Mouse (Mus musculus) lung, postnatal 0 days (tissue): ENCODE data around the gene Smc6. TPM values are rescaled to one million over a fixed set of nuclear protein-coding genes. Genes with fewer than 3 reads are reported as not detected.

Experiments used
- ATAC-seq: fragments of 200-750 bp; cut with Nextera tagmentation; 2 replicates; pipeline ENCODE4 v1.8.0; 2017; ENCODE audit warnings: moderate library complexity
- DNase-seq: peaks from one replicate; pipeline ENCODE4 v3.0.0-alpha.2; 2016; ENCODE audit warnings: low spot score
- H3K27ac ChIP-seq: fragments of 300-500 bp; sonication (generic); 2 replicates; pipeline ENCODE4 v1.5.1; 2014; ENCODE audit warnings: antibody characterized with exemption, mild to moderate bottlenecking, low read length, mixed read lengths
- H3K27me3 ChIP-seq: fragments of 300-500 bp; sonication (generic); replicated peaks from 2 replicates; pipeline ENCODE4 v1.6.1; 2014; ENCODE audit warnings: low read length, mixed read lengths; ENCODE audit not compliant: insufficient read depth
- H3K36me3 ChIP-seq: fragments of 300-500 bp; sonication (generic); 2 replicates; pipeline ENCODE4 v1.6.1; 2014; ENCODE audit warnings: low read length, mixed read lengths; ENCODE audit not compliant: insufficient read depth
- H3K4me1 ChIP-seq: fragments of 300-500 bp; sonication (generic); 2 replicates; pipeline ENCODE4 v1.6.1; 2014; ENCODE audit warnings: antibody characterized with exemption, low read depth, low read length, mixed read lengths; ENCODE audit not compliant: insufficient read depth
- H3K4me2 ChIP-seq: fragments of 300-500 bp; sonication (generic); replicated peaks from 2 replicates; pipeline ENCODE4 v1.6.1; 2014; ENCODE audit warnings: low read depth, mild to moderate bottlenecking, low read length, moderate library complexity, mixed read lengths
- H3K4me3 ChIP-seq: fragments of 300-500 bp; sonication (generic); 2 replicates; pipeline ENCODE4 v1.5.1; 2014; ENCODE audit warnings: low read depth, low read length
- H3K9ac ChIP-seq: fragments of 300-500 bp; sonication (generic); replicated peaks from 2 replicates; pipeline ENCODE4 v1.6.1; 2014; ENCODE audit warnings: low read depth, mild to moderate bottlenecking
- H3K9me3 ChIP-seq: fragments of 300-500 bp; sonication (generic); 2 replicates; pipeline ENCODE4 v1.6.1; 2016; ENCODE audit warnings: low read length, mixed read lengths
- CTCF ChIP-seq: IDR thresholded peaks from 2 replicates; pipeline ENCODE4 v1.5.1; 2016; ENCODE audit warnings: antibody characterized with exemption, mild to moderate bottlenecking
- EP300 ChIP-seq: IDR thresholded peaks from 2 replicates; pipeline ENCODE4 v1.6.1; 2016; ENCODE audit warnings: antibody characterized with exemption, mild to moderate bottlenecking, control low read depth
- WGBS: fragments of 180-500 bp; shearing (Covaris S2); extraction: QIAGEN DNeasy Blood & Tissue Kit; methylation state at CpG from one replicate; pipeline ENCODE4 v1.1.7; 2014; 5-methylcytosine and 5-hydroxymethylcytosine counted together
- polyA plus RNA-seq: library from polyadenylated mRNA; unstranded; fragments of >200 nt; fragmentation: Nextera tagmentation; extraction: Ambion mirVana; gene quantifications from 2 replicates; pipeline ENCODE4 v1.2.1, GENCODE M21; 2015

Smc6 gene
- polyA plus RNA-seq, 1 experiment from 2014 or later: 98.7 TPM

DNA sequence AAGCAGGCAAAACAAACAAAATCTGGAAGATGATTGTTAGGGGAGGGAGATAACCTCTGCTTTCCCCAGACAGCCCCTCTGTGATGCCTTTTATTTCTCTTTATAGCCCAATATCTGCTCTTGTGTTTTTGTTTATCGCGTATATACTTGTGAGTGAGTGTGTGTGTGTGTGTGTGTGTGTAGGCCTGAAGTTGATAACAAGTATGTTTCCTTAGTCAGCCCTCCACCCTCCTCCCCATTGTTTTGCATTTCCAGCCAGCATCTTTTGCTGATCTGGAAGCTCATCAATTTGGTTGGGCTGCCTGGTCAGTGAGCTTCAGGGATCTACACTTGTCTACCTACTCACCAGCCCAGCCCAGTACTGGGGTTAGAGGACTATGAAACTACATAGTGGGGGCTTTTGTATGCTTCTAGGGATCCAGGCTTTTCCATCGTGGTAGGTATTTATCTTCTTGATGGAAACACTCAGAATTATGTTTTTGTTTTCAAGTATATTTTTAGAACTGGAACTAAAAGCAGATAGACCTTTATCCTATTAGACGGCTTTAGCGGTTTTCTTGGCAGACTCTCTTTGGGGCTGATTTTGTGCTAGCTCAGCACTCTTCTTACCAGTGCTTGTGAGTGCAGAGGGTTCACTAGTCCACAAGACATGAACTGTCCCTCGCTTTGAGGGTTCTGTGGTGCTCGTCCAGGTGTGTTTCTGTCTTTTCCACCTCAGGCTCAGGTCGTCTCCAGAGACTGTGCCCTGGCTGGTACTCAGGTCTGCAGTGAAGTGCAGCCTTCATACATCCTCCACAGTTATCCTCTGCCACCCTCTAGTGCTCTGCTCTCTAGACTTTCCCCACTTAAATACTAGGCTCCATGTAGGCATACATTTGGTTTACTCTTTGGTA is 41.3 kb downstream of the Smc6 start:
- Histone ChIP-seq H3K4me3 (no peak overlapping the region), H3K9me3 (no peaks in the 10 kb centered on the region), H3K4me2 (no peak overlapping the region), H3K4me1 (no peaks in the 10 kb centered on the region), H3K27me3 (no peaks in the 10 kb centered on the region), H3K9ac (no peak overlapping the region), H3K36me3 (peaks cover 21% of the 10 kb centered on the region; the same call in 1 of the 2 replicates), H3K27ac (no peak overlapping the region)
- no peak for DNase-seq
- WGBS: 77% methylated on average over 8 of the region's 8 CpGs
- TF ChIP-seq CTCF (no peak), EP300 (no peak)
- no peak for ATAC-seq

DNA sequence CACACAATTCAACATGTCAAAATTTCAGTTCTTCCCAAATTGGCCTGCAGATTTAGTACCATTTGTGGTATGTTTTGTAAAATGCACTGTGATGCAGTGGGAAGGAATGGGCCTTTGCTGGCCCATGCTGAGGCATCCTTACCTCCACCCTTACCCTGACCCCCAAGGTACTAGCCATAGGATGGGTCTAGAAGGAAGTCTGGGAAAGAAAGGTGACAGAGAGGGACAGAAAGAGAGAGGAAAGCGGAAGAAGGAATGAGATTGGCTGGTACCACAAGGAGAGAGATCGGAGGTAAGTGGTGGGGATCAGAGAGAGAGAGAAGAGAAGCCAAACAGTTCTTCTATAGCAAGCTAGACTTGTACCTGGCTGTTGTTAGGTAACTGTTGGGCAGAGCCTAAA is 45.4 kb downstream of the Smc6 start:
- Histone ChIP-seq H3K9me3 (no peaks in the 10 kb centered on the region), H3K9ac (no peak overlapping the region), H3K36me3 (peaks cover 16% of the 10 kb centered on the region; the same call in 1 of the 2 replicates), H3K27me3 (no peaks in the 10 kb centered on the region), H3K4me1 (no peaks in the 10 kb centered on the region), H3K4me3 (no peak overlapping the region), H3K27ac (no peak overlapping the region), H3K4me2 (no peak overlapping the region)
- WGBS: 98% methylated on average over 2 of the region's 2 CpGs
- TF ChIP-seq CTCF: no peak
- TF ChIP-seq EP300: no peak
- ATAC-seq: no peak
- no peak for DNase-seq

DNA sequence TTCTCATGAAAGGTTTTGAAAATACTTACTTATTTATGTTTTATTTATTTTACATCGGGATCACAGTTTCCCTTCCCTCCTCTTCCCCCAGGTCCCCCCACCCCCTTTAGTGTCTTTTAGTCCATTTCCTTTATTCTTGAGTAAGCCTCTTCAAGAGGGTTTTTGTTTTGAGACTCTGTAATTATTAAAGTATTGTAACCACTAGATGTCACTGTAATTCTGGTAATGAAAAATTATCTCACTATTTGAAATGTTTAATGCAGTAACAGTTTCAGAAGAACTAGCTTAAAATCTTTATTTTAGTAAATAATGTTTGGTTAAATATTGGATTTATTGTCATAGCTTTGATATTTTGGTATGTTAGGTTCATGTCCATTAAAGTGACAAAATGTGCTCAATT is 48.2 kb downstream of the Smc6 start:
- ATAC-seq (no peak), DNase-seq (peak; percentile 54)
- 48% methylated on average over 1 of the region's 1 CpGs for WGBS
- H3K27ac ChIP-seq: no peak overlapping the region
- no peak overlapping the region for H3K9ac ChIP-seq
- H3K4me2 ChIP-seq: no peak overlapping the region
- peaks cover 7% of the 10 kb centered on the region for H3K36me3 ChIP-seq
- TF ChIP-seq EP300: no peak
- TF ChIP-seq CTCF: 0 out of 2 replicates have a peak, but pooled peaks have one; percentile 6
- no peaks in the 10 kb centered on the region for H3K9me3 ChIP-seq
- H3K4me3 ChIP-seq: no peak overlapping the region
- H3K4me1 ChIP-seq: no peaks in the 10 kb centered on the region
- H3K27me3 ChIP-seq: no peaks in the 10 kb centered on the region

DNA sequence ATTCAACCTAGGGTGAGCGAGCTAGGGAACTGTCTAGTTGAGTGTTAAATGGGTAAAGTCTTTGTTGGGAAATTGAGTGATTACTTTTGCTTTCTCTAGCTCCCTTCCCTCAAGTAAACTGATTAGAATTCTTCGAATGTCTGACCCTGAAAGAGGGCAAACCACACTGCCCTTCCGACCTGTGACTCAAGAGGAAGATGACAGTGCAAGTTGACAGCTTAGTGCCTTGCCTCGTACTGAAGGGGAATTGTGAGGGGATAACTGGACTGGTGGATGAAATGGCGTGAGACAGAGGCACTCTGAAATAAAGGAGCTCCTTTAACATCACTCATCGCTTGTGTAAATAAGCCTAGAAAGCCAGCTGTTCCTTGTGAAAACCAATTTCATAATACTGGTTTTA is 52.0 kb downstream of the Smc6 start:
- H3K27me3 ChIP-seq: no peaks in the 10 kb centered on the region
- H3K36me3 ChIP-seq: peaks cover 2% of the 10 kb centered on the region; the same call in 1 of the 2 replicates
- no peak overlapping the region for H3K4me2 ChIP-seq
- WGBS: 34% methylated on average over 6 of the region's 6 CpGs
- H3K27ac ChIP-seq: no peak overlapping the region
- TF ChIP-seq EP300: no peak
- no peak for TF ChIP-seq CTCF
- no peaks in the 10 kb centered on the region for H3K4me1 ChIP-seq
- H3K4me3 ChIP-seq: no peak overlapping the region
- DNase-seq: peak; percentile 51
- H3K9ac ChIP-seq: no peak overlapping the region
- no peaks in the 10 kb centered on the region for H3K9me3 ChIP-seq
- peak; percentile 40; the same call in 1 of the 2 replicates for ATAC-seq

DNA sequence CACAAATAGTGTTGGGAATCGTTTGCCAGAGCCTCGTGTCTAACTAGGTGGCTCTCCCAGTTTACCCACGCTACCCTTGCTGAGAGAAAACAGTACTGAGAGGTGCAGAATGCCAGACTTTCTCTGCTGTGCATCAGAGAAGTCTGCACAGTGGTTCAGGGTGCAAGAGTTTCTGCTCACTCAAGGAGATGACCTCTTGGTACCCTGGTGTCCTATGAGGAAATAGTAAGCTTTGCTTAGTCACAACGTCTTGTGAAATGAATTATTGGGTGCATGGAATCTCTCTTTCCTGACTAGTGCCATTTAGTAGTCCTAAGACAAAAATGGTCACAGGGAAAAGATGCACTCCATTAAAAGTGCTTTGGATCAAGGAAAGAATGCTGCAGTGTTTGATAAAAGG is 58.8 kb downstream of the Smc6 start:
- no peak overlapping the region for H3K4me2 ChIP-seq
- WGBS: 39% methylated on average over 4 of the region's 4 CpGs
- TF ChIP-seq EP300 (no peak), CTCF (no peak)
- no peaks in the 10 kb centered on the region for H3K9me3 ChIP-seq
- no peaks in the 10 kb centered on the region for H3K36me3 ChIP-seq
- no peak overlapping the region for H3K4me3 ChIP-seq
- DNase-seq (peak; percentile 30), ATAC-seq (no peak)
- no peaks in the 10 kb centered on the region for H3K27me3 ChIP-seq
- no peak overlapping the region for H3K27ac ChIP-seq
- H3K4me1 ChIP-seq: no peaks in the 10 kb centered on the region
- H3K9ac ChIP-seq: no peak overlapping the region

DNA sequence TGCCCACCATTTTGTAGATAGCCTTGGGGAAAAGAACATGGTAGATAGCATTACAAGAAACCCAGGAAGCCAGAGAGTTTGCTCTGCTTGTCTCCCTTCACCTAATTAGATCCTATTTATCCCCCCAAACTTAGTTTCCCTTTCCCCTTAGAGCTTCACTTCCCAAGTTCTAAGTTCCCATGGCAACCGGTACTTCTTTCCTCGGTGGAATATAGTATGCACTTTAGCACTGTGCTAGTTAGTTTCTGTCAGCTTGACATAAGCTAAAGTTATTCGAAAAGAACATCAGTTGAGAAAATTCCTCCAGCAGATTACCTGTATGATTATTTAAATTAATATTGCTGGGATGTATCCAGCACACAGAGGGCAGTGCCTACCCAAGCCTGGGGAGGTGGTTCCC is 60.8 kb downstream of the Smc6 start:
- H3K9ac ChIP-seq: no peak overlapping the region
- H3K4me3 ChIP-seq: no peak overlapping the region
- DNase-seq (no peak), ATAC-seq (no peak)
- no peak for TF ChIP-seq CTCF
- no peaks in the 10 kb centered on the region for H3K9me3 ChIP-seq
- H3K4me2 ChIP-seq: no peak overlapping the region
- no peaks in the 10 kb centered on the region for H3K4me1 ChIP-seq
- H3K27ac ChIP-seq: no peak overlapping the region
- H3K27me3 ChIP-seq: no peaks in the 10 kb centered on the region
- WGBS: 80% methylated on average over 3 of the region's 3 CpGs
- H3K36me3 ChIP-seq: no peaks in the 10 kb centered on the region
